In genomic region chr2:164521841-164522240, GRCm38 (mm10) we compare ENCODE assay signal across 10 mouse cellular contexts. TPM values are rescaled to one million over a fixed set of nuclear protein-coding genes. Genes with fewer than 3 reads are reported as not detected.
A peak's percentile ranks its signal among the peaks of the same experiment; 100 is the strongest.
DNase-seq lines count a peak whose midpoint lies in the region; ATAC-seq and TF ChIP-seq lines count a peak whose summit lies in the region.
"Had no signal": no experiment of that assay in that cellular context is flagged by ENCODE, and none has a peak within 500 bp of the region (broad histone marks: within the 10 kb centered on the region; RNA-seq: fewer than 3 reads in every experiment).

No protein-coding gene starts in this region.

- no peak overlapping the region for H3K9ac ChIP-seq in ES-E14 (ENCODE audit: insufficient read depth, low read depth, low read length, poor library complexity, severe bottlenecking)
- H3K9ac ChIP-seq in intestine, postnatal 0 days (ENCODE audit: low read depth, low read length), result no peak overlapping the region

- H3K9me3 ChIP-seq in ES-E14 (ENCODE audit: control insufficient read depth, insufficient read depth, low read depth, low read length), result no peaks in the 10 kb centered on the region
- no peaks in the 10 kb centered on the region for H3K9me3 ChIP-seq in intestine, postnatal 0 days (ENCODE audit: control insufficient read depth)

- in situ Hi-C loops in ES-E14 (cut with MboI; ENCODE audit: low sequenced_read_pairs in 2 of 2, unreplicated experiment in 2 of 2), result no loop called here

- H3K4me3 ChIP-seq in ES-E14 (ENCODE audit: insufficient read depth in 1 of 2, low read depth in 1 of 2, low read length in 2 of 2, poor library complexity in 1 of 2, severe bottlenecking in 1 of 2), result peak overlapping the region in 1 of 2 experiments; percentile 61; a peak in 2 of 4 replicates
- no peak overlapping the region for H3K4me3 ChIP-seq in intestine, postnatal 0 days (ENCODE audit: low read depth, low read length)

- ATAC-seq in intestine, postnatal 0 days, result no peak

- peak; percentile 21 to 37 for DNase-seq in frontal cortex, postnatal 36 days (ENCODE audit: low spot score in 2 of 2)
- DNase-seq in frontal cortex, postnatal 10 days (ENCODE audit: low spot score in 2 of 2), result no peak
- peak; percentile 52 for DNase-seq in ES-E14 (ENCODE audit: low read depth, low spot score)
- peak; percentile 51 to 53 for DNase-seq in spleen, adult 18-20 months
- no peak for DNase-seq in c-Kit-positive CD71-positive TER-119-positive erythroid progenitor cells, embryonic 14.5 days (ENCODE audit: low spot score)
- DNase-seq in kidney, postnatal 14 days, result no peak
- no peak for DNase-seq in gastrocnemius, adult 18-20 months (ENCODE audit: low spot score)

- H3K4me1 ChIP-seq in ES-E14 (ENCODE audit: control insufficient read depth in 2 of 2, insufficient read depth in 2 of 2, low read length in 2 of 2, poor library complexity in 1 of 2), result peaks cover 0 to 4% of the 10 kb centered on the region in 2 experiments; a peak in 2 of 4 replicates
- no peaks in the 10 kb centered on the region for H3K4me1 ChIP-seq in intestine, postnatal 0 days (replicated peaks; ENCODE audit: control insufficient read depth, insufficient read depth, low read length)

- H3K36me3 ChIP-seq in ES-E14 (ENCODE audit: control insufficient read depth, insufficient read depth, low read length, poor library complexity, severe bottlenecking), result no peaks in the 10 kb centered on the region
- no peaks in the 10 kb centered on the region; the same call in 1 of the 2 replicates for H3K36me3 ChIP-seq in intestine, postnatal 0 days (ENCODE audit: control insufficient read depth, insufficient read depth)

- H3K4me2 ChIP-seq in intestine, postnatal 0 days (replicated peaks; ENCODE audit: low read depth), result 0 out of 2 replicates have a peak overlapping the region, but pooled peaks have one; percentile 13

- WGBS in intestine, postnatal 0 days, result 17% methylated on average over 11 of the region's 11 CpGs

- no peaks in the 10 kb centered on the region for H3K27me3 ChIP-seq in intestine, postnatal 0 days (replicated peaks; ENCODE audit: control insufficient read depth, insufficient read depth, low read length)

- H3K27ac ChIP-seq in ES-E14 (ENCODE audit: insufficient read depth, low read depth, low read length, poor library complexity, severe bottlenecking), result peak overlapping the region; percentile 72; the same call in 1 of the 2 replicates
- H3K27ac ChIP-seq in intestine, postnatal 0 days (ENCODE audit: low read depth, low read length), result no peak overlapping the region

- no peak for TF ChIP-seq CTCF in intestine, postnatal 0 days (IDR thresholded peaks at IDR 0.05; ENCODE audit: low read depth)

TF ChIP-seq in ES-E14, 5 proteins besides CTCF, POLR2A, EP300 and RAD21:
- TF ChIP-seq ZNF384 (IDR thresholded peaks at IDR 0.05; ENCODE audit: low read depth, low read length) (no peak), CHD2 (IDR thresholded peaks at IDR 0.05; ENCODE audit: low read depth, low read length) (no peak), ZC3H11A (IDR thresholded peaks at IDR 0.05; ENCODE audit: borderline replicate concordance, low read depth, low read length) (no peak), MAFK (IDR thresholded peaks at IDR 0.05; ENCODE audit: insufficient read depth, low read depth, low read length) (no peak), HCFC1 (IDR thresholded peaks at IDR 0.05; ENCODE audit: borderline replicate concordance, insufficient read depth, low read length) (no peak)

RNA-seq across cellular contexts. Expression of gene Pigt, which starts 24.5 kb away (rescaled TPM):
- 57.2 and 97.3 TPM in 2 replicates for total RNA-seq in ES-E14 (2012; rRNA removed)
- 75.8 and 83.0 TPM in 2 replicates for polyA plus RNA-seq in intestine, postnatal 0 days (2015; fragmentation: Nextera tagmentation; extraction: Ambion mirVana)
- total RNA-seq in gastrocnemius, adult 18-20 months (2021), result 10 to 100 TPM; 31.4 to 32.6 TPM

RNA-seq across cellular contexts. Expression of gene Dbndd2, which starts 35.9 kb away (rescaled TPM):
- total RNA-seq in ES-E14 (2012; rRNA removed), result 2.9 and 4.2 TPM in 2 replicates
- polyA plus RNA-seq in intestine, postnatal 0 days (2015; fragmentation: Nextera tagmentation; extraction: Ambion mirVana), result 15.9 and 18.8 TPM in 2 replicates
- total RNA-seq in gastrocnemius, adult 18-20 months (2021), result 10 to 100 TPM; 22.8 to 24.5 TPM

RNA-seq across cellular contexts. Expression of gene Wfdc2, which starts 40.4 kb away (rescaled TPM):
- total RNA-seq in ES-E14 (2012; rRNA removed), result 41.5 and 58.4 TPM in 2 replicates
- 6.5 and 11.9 TPM in 2 replicates for polyA plus RNA-seq in intestine, postnatal 0 days (2015; fragmentation: Nextera tagmentation; extraction: Ambion mirVana)
- total RNA-seq in gastrocnemius, adult 18-20 months (2021), result not detected

RNA-seq across cellular contexts. Expression of gene Trp53tg5, which starts 48.3 kb away (rescaled TPM):
- 0.22 and 0.26 TPM in 2 replicates for total RNA-seq in ES-E14 (2012; rRNA removed)
- polyA plus RNA-seq in intestine, postnatal 0 days (2015; fragmentation: Nextera tagmentation; extraction: Ambion mirVana), result not detected in 2 replicates
- total RNA-seq in gastrocnemius, adult 18-20 months (2021), result not detected
- polyA plus RNA-seq: heart, postnatal 0 days; neural tube, embryonic 14.5 days had no signal

RNA-seq across cellular contexts. Expression of gene Spint3, which starts 51.4 kb away (rescaled TPM):
- total RNA-seq in ES-E14 (2012; rRNA removed), result not detected in 2 replicates
- polyA plus RNA-seq in intestine, postnatal 0 days (2015; fragmentation: Nextera tagmentation; extraction: Ambion mirVana), result not detected in 2 replicates
- total RNA-seq in gastrocnemius, adult 18-20 months (2021), result not detected
- polyA plus RNA-seq: heart, postnatal 0 days; neural tube, embryonic 14.5 days had no signal

Comparison
In these comparisons a context has a peak if more than half of its experiments do, and no peak if none do; other contexts are left out.
1. DNase-seq: peak in frontal cortex, postnatal 36 days (2 of 2), ES-E14 (single experiment) and spleen, adult 18-20 months (2 of 2); none in frontal cortex, postnatal 10 days (0 of 2), c-Kit-positive CD71-positive TER-119-positive erythroid progenitor cells, embryonic 14.5 days (single experiment), kidney, postnatal 14 days (single experiment) and gastrocnemius, adult 18-20 months (single experiment).
2. RNA of gene Wfdc2, which starts 40.4 kb away (total RNA-seq): 41.5 to 58.4 TPM in ES-E14; not detected in gastrocnemius, adult 18-20 months; every median in the first group is over 10 times any median in the second.